Mouse (Mus musculus) CH12.LX (cell line): Measurements from ENCODE around the gene Slc44a5. TPM values are rescaled to one million over a fixed set of nuclear protein-coding genes. Genes with fewer than 3 reads are reported as not detected.

Source experiments
- DNase-seq: peaks from one replicate; pipeline ENCODE4 v3.0.0-alpha.2; 2013; ENCODE audit errors: extremely low read depth
- H3K27ac ChIP-seq: 2 replicates; pipeline ENCODE4 v1.5.1; 2012; ENCODE audit warnings: low read depth, mild to moderate bottlenecking, control low read depth, moderate library complexity; ENCODE audit not compliant: insufficient read depth
- H3K27me3 ChIP-seq: replicated peaks from 2 replicates; pipeline ENCODE3; 2012; ENCODE audit warnings: inconsistent platforms
- H3K36me3 ChIP-seq, 2 experiments: replicated peaks in 1 of 2; 2 replicates each; pipeline versions ENCODE3 to v1.6.1; 2012; ENCODE audit warnings: inconsistent platforms in 1 of 2, low read length in 1 of 2, mild to moderate bottlenecking in 1 of 2, mixed read lengths in 1 of 2, moderate library complexity in 1 of 2; ENCODE audit not compliant: control insufficient read depth in 1 of 2, insufficient read depth in 1 of 2
- H3K4me1 ChIP-seq, 2 experiments: 2 replicates each; pipeline ENCODE4 v1.6.1; 2012; ENCODE audit warnings: inconsistent platforms in 1 of 2, moderate library complexity in 1 of 2; ENCODE audit not compliant: insufficient read depth in 2 of 2, control insufficient read depth in 1 of 2
- H3K4me2 ChIP-seq: 2 replicates; pipeline ENCODE4 v1.6.1; 2012; ENCODE audit warnings: low read depth, mild to moderate bottlenecking, control low read depth; ENCODE audit not compliant: poor library complexity, insufficient read depth, severe bottlenecking
- H3K4me3 ChIP-seq, 3 experiments: fragments of 150-350 bp in 1 of 3; sonication (generic) in 1 of 3; replicated peaks in 1 of 3; 2 replicates each; pipeline versions ENCODE3 to v1.5.1; 2011 to 2012; ENCODE audit warnings: low read depth in 2 of 3, low read length in 2 of 3, mild to moderate bottlenecking in 2 of 3, moderate library complexity in 2 of 3, control low read depth in 1 of 3, improper control_type of control experiment in 1 of 3, inconsistent platforms in 1 of 3, mixed read lengths in 1 of 3; ENCODE audit not compliant: poor library complexity in 1 of 3
- H3K79me2 ChIP-seq: replicated peaks from 2 replicates; pipeline ENCODE4 v1.6.1; 2012; ENCODE audit warnings: mild to moderate bottlenecking, moderate library complexity; ENCODE audit not compliant: control insufficient read depth, poor library complexity, insufficient read depth, severe bottlenecking; ENCODE audit errors: extremely low read depth
- H3K9ac ChIP-seq: 2 replicates; pipeline ENCODE4 v1.6.1; 2012; ENCODE audit warnings: low read depth, mild to moderate bottlenecking, control low read depth, moderate library complexity; ENCODE audit not compliant: insufficient read depth
- H3K9me3 ChIP-seq: replicated peaks from 2 replicates; pipeline ENCODE3; 2012; ENCODE audit warnings: low read length, inconsistent platforms, mixed read lengths
- BHLHE40 ChIP-seq: IDR thresholded peaks from 2 replicates; pipeline ENCODE4 v1.6.1; 2011; ENCODE audit warnings: mild to moderate bottlenecking, low read depth, low read length, improper control_type of control experiment
- EP300 ChIP-seq: IDR thresholded peaks from 2 replicates; pipeline ENCODE4 v1.6.1; 2011; ENCODE audit warnings: low read length, improper control_type of control experiment
- GABPA ChIP-seq: IDR thresholded peaks from 2 replicates; pipeline ENCODE4 v1.6.1; 2012; ENCODE audit warnings: low read depth, low read length, improper control_type of control experiment, inconsistent platforms; ENCODE audit not compliant: insufficient replicate concordance
- IRF4 ChIP-seq: IDR thresholded peaks from 2 replicates; pipeline ENCODE4 v1.6.1; 2014; ENCODE audit warnings: low read depth, mild to moderate bottlenecking, inconsistent platforms, low read length, improper control_type of control experiment
- JUN ChIP-seq: IDR thresholded peaks from 2 replicates; pipeline ENCODE4 v1.6.1; 2011; ENCODE audit warnings: low read depth, mild to moderate bottlenecking, low read length, improper control_type of control experiment, moderate library complexity; ENCODE audit not compliant: insufficient read depth
- JUND ChIP-seq: conservative IDR thresholded peaks from 2 replicates; pipeline ENCODE4 v1.6.1; 2011; ENCODE audit warnings: low read depth, low read length, improper control_type of control experiment
- MAFK ChIP-seq: IDR thresholded peaks from 2 replicates; pipeline ENCODE4 v1.6.1; 2011; ENCODE audit warnings: low read length, improper control_type of control experiment; ENCODE audit not compliant: insufficient replicate concordance
- MAZ ChIP-seq: IDR thresholded peaks from 2 replicates; pipeline ENCODE4 v1.6.1; 2012; ENCODE audit warnings: low read depth, mild to moderate bottlenecking, inconsistent platforms, low read length, improper control_type of control experiment, moderate library complexity
- MYC ChIP-seq: IDR thresholded peaks from 2 replicates; pipeline ENCODE4 v1.6.1; 2011; ENCODE audit warnings: low read depth, mild to moderate bottlenecking, improper control_type of control experiment, low read length
- NELFE ChIP-seq: IDR thresholded peaks from 2 replicates; pipeline ENCODE4 v1.6.1; 2011; ENCODE audit warnings: low read depth, low read length, improper control_type of control experiment
- PAX5 ChIP-seq: IDR thresholded peaks from 2 replicates; pipeline ENCODE4 v1.6.1; 2012; ENCODE audit warnings: low read length, inconsistent platforms, mixed read lengths
- POLR2A ChIP-seq: IDR thresholded peaks from 2 replicates; pipeline ENCODE4 v1.6.1; 2011; ENCODE audit warnings: low read depth, mild to moderate bottlenecking, improper control_type of control experiment, low read length
- USF2 ChIP-seq: conservative IDR thresholded peaks from 2 replicates; pipeline ENCODE4 v1.6.1; 2011; ENCODE audit warnings: low read depth, low read length, improper control_type of control experiment
- ZKSCAN1 ChIP-seq: IDR thresholded peaks from 2 replicates; pipeline ENCODE4 v1.6.1; 2012; ENCODE audit warnings: low read depth, inconsistent platforms, low read length, improper control_type of control experiment, borderline replicate concordance
- ZNF384 ChIP-seq: IDR thresholded peaks from 2 replicates; pipeline ENCODE4 v1.6.1; 2012; ENCODE audit warnings: low read depth, low read length, improper control_type of control experiment, inconsistent platforms
- dilution Hi-C: fragments of 300-500 bp; cut with MboI; formaldehyde crosslinking; loops from 2 replicates; pipeline ENCODE4 v1.14.3; 2020; ENCODE audit warnings: low sequenced_read_pairs; ENCODE audit not compliant: extremely low pct_unique_long_range_greater_than_20kb, extremely low pct_ligation_motif_present
- in situ Hi-C: fragments of 300-500 bp; cut with MboI; formaldehyde crosslinking; loops from 3 replicates; pipeline ENCODE4 v1.14.3; 2019; ENCODE audit warnings: low sequenced_read_pairs, low pct_ligation_motif_present, low pct_unique_long_range_greater_than_20kb, mixed read lengths
- polyA plus RNA-seq: library from polyadenylated mRNA; unstranded; fragments of >175 nt; gene quantifications from 2 replicates; pipeline ENCODE4 v1.2.1, GENCODE M21; 2012; ENCODE audit warnings: low read depth; ENCODE audit not compliant: insufficient read length
- total RNA-seq, 2 experiments: library from RNA; depleted of rRNA; stranded (reverse); fragments of 300-350 nt in 1 of 2; fragments of >200 nt in 1 of 2; gene quantifications; 2 replicates each; pipeline ENCODE4 v1.2.3; 2012 to 2014

Slc44a5 gene
- total and polyA plus RNA-seq, 3 experiments: not detected

DNA sequence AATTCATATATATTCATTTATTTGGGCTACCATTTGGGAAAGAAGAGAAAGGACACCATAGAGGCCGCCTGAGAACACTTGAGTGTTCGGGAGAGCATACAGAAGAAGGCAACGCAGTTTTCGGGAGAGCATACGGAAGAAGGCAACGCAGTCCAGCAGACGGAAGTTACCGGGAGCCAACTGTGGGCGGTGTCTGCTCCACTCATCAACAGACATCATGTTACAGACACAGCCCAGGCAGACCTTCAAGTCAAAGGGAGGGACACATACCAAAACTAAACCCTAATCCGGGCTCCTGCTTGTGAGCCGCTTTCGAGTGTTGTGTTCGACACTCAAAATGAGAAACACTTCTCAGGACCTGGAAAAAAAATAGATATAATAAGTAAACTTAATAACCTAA lies 31.6 kb upstream of the Slc44a5 start:
- H3K79me2 ChIP-seq: peaks cover 13% of the 10 kb centered on the region
- DNase-seq: no peak
- H3K36me3 ChIP-seq: peaks cover 34 to 54% of the 10 kb centered on the region in 2 experiments
- H3K27ac ChIP-seq: no peak overlapping the region
- in situ Hi-C loops: no loop called here
- no peaks in the 10 kb centered on the region for H3K9me3 ChIP-seq
- no peak overlapping the region for H3K9ac ChIP-seq
- H3K4me3 ChIP-seq: no peak overlapping the region
- no peak overlapping the region for H3K4me2 ChIP-seq
- dilution Hi-C loops: no loop called here
- H3K27me3 ChIP-seq: peaks cover 1% of the 10 kb centered on the region
- no peak for TF ChIP-seq POLR2A
- no peak for TF ChIP-seq GABPA
- no peak for TF ChIP-seq BHLHE40
- no peak for TF ChIP-seq EP300
- TF ChIP-seq JUND: no peak
- TF ChIP-seq JUN: no peak
- no peak for TF ChIP-seq NELFE
- no peak for TF ChIP-seq MYC
- TF ChIP-seq MAFK: no peak
- no peak for TF ChIP-seq ZKSCAN1
- no peak for TF ChIP-seq PAX5
- TF ChIP-seq MAZ: no peak
- peaks cover 2 to 32% of the 10 kb centered on the region in 2 experiments; a peak in 2 of 4 replicates for H3K4me1 ChIP-seq

DNA sequence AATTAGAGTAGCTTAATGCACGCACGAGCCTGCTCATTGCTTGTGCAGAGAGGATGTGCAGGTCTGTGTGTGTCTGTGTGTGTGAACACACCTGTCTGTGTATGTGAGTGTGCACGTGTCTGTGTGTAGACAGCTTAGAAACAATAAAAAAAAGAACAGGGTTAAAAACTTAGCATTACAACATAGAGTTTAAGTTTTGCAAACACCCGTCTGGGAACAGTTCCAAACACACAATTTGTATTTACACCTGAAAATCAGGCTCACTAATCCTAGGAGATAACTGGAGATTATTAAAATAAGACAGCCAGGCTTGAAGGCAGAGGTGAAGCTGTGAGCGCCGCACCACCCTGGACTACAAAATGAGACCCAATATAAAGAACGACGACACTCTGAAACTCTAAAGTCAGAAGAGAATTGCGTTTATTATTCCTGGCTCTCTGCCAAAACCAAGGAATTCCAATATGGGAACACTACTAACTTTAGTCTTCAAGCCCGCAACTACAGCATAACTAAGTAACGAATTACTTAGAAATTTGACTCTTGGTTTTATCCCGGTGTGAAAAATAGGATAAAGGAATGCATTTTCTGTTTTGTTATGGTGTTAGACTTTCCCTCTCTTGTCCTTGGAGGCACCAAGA lies 30.1 kb upstream of the Slc44a5 start:
- no peak overlapping the region for H3K27ac ChIP-seq
- no peak for DNase-seq
- peak overlapping the region; percentile 66 for H3K4me2 ChIP-seq
- no peaks in the 10 kb centered on the region for H3K9me3 ChIP-seq
- peaks cover 20 to 39% of the 10 kb centered on the region in 2 experiments for H3K36me3 ChIP-seq
- peaks cover 2 to 35% of the 10 kb centered on the region in 2 experiments; a peak in 2 of 4 replicates for H3K4me1 ChIP-seq
- dilution Hi-C loops (no loop called here), in situ Hi-C loops (no loop called here)
- no peak for TF ChIP-seq IRF4
- TF ChIP-seq USF2: no peak
- TF ChIP-seq ZNF384: no peak
- no peak for TF ChIP-seq POLR2A
- no peak for TF ChIP-seq ZKSCAN1
- H3K27me3 ChIP-seq: peaks cover 1% of the 10 kb centered on the region
- H3K79me2 ChIP-seq: peaks cover 13% of the 10 kb centered on the region
- peak overlapping the region; percentile 69 to 92 (median 75) for H3K4me3 ChIP-seq
- peak overlapping the region; percentile 47 for H3K9ac ChIP-seq
